Mouse (Mus musculus): ENCODE measurements around the gene Gpr139. TPM values are rescaled to one million over a fixed set of nuclear protein-coding genes. Genes with fewer than 3 reads are reported as not detected.

Gene Gpr139
- polyA plus RNA-seq, 1 experiment from 2014 or later: not detected

GRCm38 (mm10) chr7:119160015-119160414 lies 24.4 kb downstream of the Gpr139 start:
- no peak overlapping the region for H3K27ac ChIP-seq (ENCODE audit: low read length)
- no peaks in the 10 kb centered on the region for H3K4me1 ChIP-seq (ENCODE audit: control insufficient read depth, insufficient read depth, low read length)
- H3K9me3 ChIP-seq (ENCODE audit: control insufficient read depth, low read depth, low read length): no peaks in the 10 kb centered on the region
- no peaks in the 10 kb centered on the region for H3K27me3 ChIP-seq (ENCODE audit: control insufficient read depth, insufficient read depth, low read length)
- no peak overlapping the region for H3K4me3 ChIP-seq (ENCODE audit: low read depth, low read length)
- H3K36me3 ChIP-seq (ENCODE audit: control insufficient read depth, insufficient read depth, low read length): no peaks in the 10 kb centered on the region
- H3K9ac ChIP-seq (replicated peaks; ENCODE audit: low read depth, low read length): no peak overlapping the region
- ATAC-seq (ENCODE audit: insufficient number of reproducible peaks, insufficient read depth, low FRiP score, low read depth): no peak
- WGBS: 84% methylated on average over 3 of the region's 3 CpGs
- no peak overlapping the region for H3K4me2 ChIP-seq (replicated peaks; ENCODE audit: low read depth, low read length)

- Histone ChIP-seq H3K4me2 (replicated peaks; ENCODE audit: low read depth, low read length) (no peak overlapping the region), H3K27ac (ENCODE audit: low read length) (no peak overlapping the region), H3K9me3 (ENCODE audit: control insufficient read depth, low read depth, low read length) (no peaks in the 10 kb centered on the region), H3K27me3 (ENCODE audit: control insufficient read depth, insufficient read depth, low read length) (no peaks in the 10 kb centered on the region), H3K4me3 (ENCODE audit: low read depth, low read length) (no peak overlapping the region), H3K36me3 (ENCODE audit: control insufficient read depth, insufficient read depth, low read length) (no peaks in the 10 kb centered on the region), H3K4me1 (ENCODE audit: control insufficient read depth, insufficient read depth, low read length) (no peaks in the 10 kb centered on the region), H3K9ac (replicated peaks; ENCODE audit: low read depth, low read length) (no peak overlapping the region)
- ATAC-seq (ENCODE audit: insufficient number of reproducible peaks, insufficient read depth, low FRiP score, low read depth): no peak
- WGBS: 67% methylated on average over 8 of the region's 8 CpGs
Observed at GRCm38 (mm10) chr7:119111771-119112170, 72.6 kb downstream of the Gpr139 start.

- no peaks in the 10 kb centered on the region for H3K27me3 ChIP-seq (ENCODE audit: control insufficient read depth, insufficient read depth, low read length)
- ATAC-seq (ENCODE audit: insufficient number of reproducible peaks, insufficient read depth, low FRiP score, low read depth): no peak
- H3K4me1 ChIP-seq (ENCODE audit: control insufficient read depth, insufficient read depth, low read length): no peaks in the 10 kb centered on the region
- H3K27ac ChIP-seq (ENCODE audit: low read length): no peak overlapping the region
- H3K9ac ChIP-seq (replicated peaks; ENCODE audit: low read depth, low read length): no peak overlapping the region
- WGBS: 84% methylated on average over 4 of the region's 4 CpGs
- H3K9me3 ChIP-seq (ENCODE audit: control insufficient read depth, low read depth, low read length): no peaks in the 10 kb centered on the region
- no peak overlapping the region for H3K4me2 ChIP-seq (replicated peaks; ENCODE audit: low read depth, low read length)
- no peak overlapping the region for H3K4me3 ChIP-seq (ENCODE audit: low read depth, low read length)
- no peaks in the 10 kb centered on the region for H3K36me3 ChIP-seq (ENCODE audit: control insufficient read depth, insufficient read depth, low read length)
Observed at GRCm38 (mm10) chr7:119105878-119106277, 78.5 kb downstream of the Gpr139 start.

GRCm38 (mm10) chr7:119096583-119096982 lies 87.8 kb downstream of the Gpr139 start:
- WGBS: 69% methylated on average over 3 of the region's 3 CpGs
- no peak for ATAC-seq (ENCODE audit: insufficient number of reproducible peaks, insufficient read depth, low FRiP score, low read depth)
- Histone ChIP-seq H3K36me3 (ENCODE audit: control insufficient read depth, insufficient read depth, low read length) (no peaks in the 10 kb centered on the region), H3K4me2 (replicated peaks; ENCODE audit: low read depth, low read length) (no peak overlapping the region), H3K27ac (ENCODE audit: low read length) (no peak overlapping the region), H3K4me1 (ENCODE audit: control insufficient read depth, insufficient read depth, low read length) (no peaks in the 10 kb centered on the region), H3K9me3 (ENCODE audit: control insufficient read depth, low read depth, low read length) (no peaks in the 10 kb centered on the region), H3K27me3 (ENCODE audit: control insufficient read depth, insufficient read depth, low read length) (no peaks in the 10 kb centered on the region), H3K4me3 (ENCODE audit: low read depth, low read length) (no peak overlapping the region), H3K9ac (replicated peaks; ENCODE audit: low read depth, low read length) (no peak overlapping the region)

Other genes with a start within 250 kb of the Gpr139 start
- gene Gprc5b, start 189.4 kb downstream of the Gpr139 start, polyA plus RNA-seq (2014; fragmentation: Nextera tagmentation; extraction: Ambion mirVana): 7.0 TPM in 2 replicates